Mouse (Mus musculus) liver, adult 10 weeks (tissue): Measurements from ENCODE around the gene Gm49355. TPM values are rescaled to one million over a fixed set of nuclear protein-coding genes. Genes with fewer than 3 reads are reported as not detected.

Source experiments
- polyA plus RNA-seq: library from polyadenylated mRNA; stranded (reverse); fragments of 350-450 nt; fragmentation: Illumina TruSeq; extraction: RNeasy Lipid Tissue Mini Kit (QIAGEN cat#74804); gene quantifications from one replicate; pipeline ENCODE4 v1.2.3, GENCODE M21; 2014; ENCODE audit warnings: low read depth, low replicate concordance

Gene Gm49355
- 0.19 TPM for polyA plus RNA-seq

GRCm38 (mm10) chr14:12283641-12284040 lies at the start of gene Gm49355:
Gene Gm49355, plus strand, starts transcription at chr14:12283976.

DNA sequence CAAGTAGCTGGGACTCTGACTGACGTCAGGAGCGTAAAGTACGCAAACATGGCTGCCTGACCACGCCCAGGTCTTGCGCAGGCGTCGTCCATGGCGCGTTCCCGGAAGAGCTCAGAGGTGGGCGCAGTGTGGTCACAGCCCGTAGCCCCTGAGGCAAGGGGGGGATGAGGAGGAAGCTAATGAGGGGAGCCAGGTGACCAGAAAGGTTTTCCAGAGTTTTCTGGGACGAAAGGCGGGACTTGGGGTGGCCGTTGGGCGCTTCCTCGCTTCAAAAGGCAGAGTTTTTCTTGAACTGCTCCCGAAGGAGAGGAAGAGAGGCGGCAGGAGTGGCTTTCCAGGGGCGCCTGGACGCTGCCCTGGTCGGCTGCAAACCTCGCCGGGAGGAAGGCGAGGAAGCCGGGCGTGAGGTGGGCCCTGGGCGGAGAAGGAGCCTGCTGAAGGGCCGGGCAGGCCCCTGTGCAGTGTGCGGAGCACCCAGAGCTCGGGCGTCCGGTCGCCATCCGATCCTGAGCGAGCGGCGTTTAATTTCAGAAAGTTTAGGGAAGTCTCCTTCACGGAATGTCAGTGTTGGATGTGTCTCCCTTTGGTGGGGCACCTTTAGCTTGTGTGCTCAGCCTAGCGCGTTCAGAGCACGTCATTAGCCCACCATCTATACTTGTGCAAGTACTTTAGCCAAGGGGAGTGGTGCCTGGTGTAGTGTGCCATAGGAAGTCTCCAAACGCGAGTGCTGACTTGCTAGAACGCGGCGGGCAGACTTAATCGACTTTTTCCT lies 551 bp downstream of the Gm49355 start, which contains the start of gene 3830406C13Rik:
Gene 3830406C13Rik, plus strand, starts transcription at position 33 of the 772 bp plus-strand sequence.

DNA sequence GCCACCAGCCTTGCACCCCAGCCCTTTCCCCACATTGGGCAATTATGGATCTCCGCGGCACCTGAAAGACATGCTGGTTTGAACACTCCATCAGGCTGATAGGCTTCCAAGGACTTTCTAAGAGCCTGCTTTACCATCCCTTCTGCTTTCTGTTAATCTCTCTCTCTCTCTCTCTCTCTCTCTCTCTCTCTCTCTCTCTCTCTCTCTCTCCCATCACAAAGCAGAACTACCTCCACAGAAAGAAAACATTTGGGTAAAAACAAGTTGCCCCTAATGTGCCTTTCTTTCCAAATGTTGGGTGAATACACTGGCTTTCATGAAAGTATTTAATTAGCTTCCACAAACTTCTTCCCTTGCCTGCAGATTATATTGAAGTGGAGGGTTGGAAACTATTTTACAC lies 64.3 kb downstream of the Gm49355 start, which contains the start of gene Fezf2:
Gene Fezf2, minus strand, starts transcription at position 101 of the 400 bp plus-strand sequence.

Other genes starting within 250 kb of the Gm49355 start
- 56.2 TPM for gene 3830406C13Rik, start 197 bp downstream of the Gm49355 start, polyA plus RNA-seq
- not detected for gene Fezf2, start 64.2 kb downstream of the Gm49355 start, polyA plus RNA-seq